Mouse (Mus musculus): ENCODE data around the gene Atad1. TPM values are rescaled to one million over a fixed set of nuclear protein-coding genes. Genes with fewer than 3 reads are reported as not detected.

The Atad1 gene
- total and polyA plus RNA-seq, 2 experiments from 2014 or later = 61.5 to 107 TPM

DNA sequence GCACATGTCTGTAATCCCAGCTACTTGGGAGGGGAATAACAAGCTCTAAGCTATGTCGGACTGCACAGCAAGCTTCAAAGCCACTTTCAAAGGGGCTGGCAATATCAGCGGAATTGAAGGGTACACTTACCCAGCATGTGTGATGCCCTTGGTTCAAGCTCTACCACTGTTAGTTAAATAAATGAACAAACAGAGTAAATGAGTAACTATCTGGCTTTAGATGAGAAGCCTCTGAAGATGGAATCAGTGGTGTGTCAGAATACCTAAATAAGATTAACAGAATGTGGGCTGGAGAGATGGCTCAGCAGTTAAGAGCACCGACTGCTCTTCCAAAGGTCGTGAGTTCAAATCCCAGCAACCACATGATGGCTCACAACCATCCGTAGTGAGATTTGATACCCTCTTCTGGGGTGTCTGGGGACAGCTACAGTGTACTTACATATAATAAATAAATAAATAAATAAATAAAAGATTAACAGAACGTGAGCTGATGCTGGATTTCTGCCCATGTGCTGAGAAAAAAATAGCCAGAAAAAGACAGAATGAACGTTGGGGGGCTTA is 110.9 kb downstream of the Atad1 start:
- TF ChIP-seq CTCF (IDR thresholded peaks at IDR 0.05; ENCODE audit: low read depth) = no peak
- no peak for TF ChIP-seq EP300 (IDR thresholded peaks at IDR 0.05; ENCODE audit: low read depth)
- 81% methylated on average over 7 of the region's 7 CpGs for WGBS
- Histone ChIP-seq H3K4me3 (ENCODE audit: low read depth, low read length) (no peak overlapping the region), H3K4me1 (ENCODE audit: control insufficient read depth, insufficient read depth) (no peaks in the 10 kb centered on the region), H3K36me3 (replicated peaks; ENCODE audit: control insufficient read depth, insufficient read depth, low read length) (no peaks in the 10 kb centered on the region), H3K4me2 (ENCODE audit: low read depth, low read length) (no peak overlapping the region), H3K27ac (ENCODE audit: low read depth) (no peak overlapping the region), H3K9ac (replicated peaks; ENCODE audit: low read depth, low read length) (no peak overlapping the region), H3K9me3 (replicated peaks; ENCODE audit: control insufficient read depth, low read length) (no peaks in the 10 kb centered on the region), H3K27me3 (ENCODE audit: control insufficient read depth, insufficient read depth, low read length) (no peaks in the 10 kb centered on the region)
- ATAC-seq (ENCODE audit: insufficient read depth, low read depth) (no peak), DNase-seq (ENCODE audit: low spot score) (no peak)

DNA sequence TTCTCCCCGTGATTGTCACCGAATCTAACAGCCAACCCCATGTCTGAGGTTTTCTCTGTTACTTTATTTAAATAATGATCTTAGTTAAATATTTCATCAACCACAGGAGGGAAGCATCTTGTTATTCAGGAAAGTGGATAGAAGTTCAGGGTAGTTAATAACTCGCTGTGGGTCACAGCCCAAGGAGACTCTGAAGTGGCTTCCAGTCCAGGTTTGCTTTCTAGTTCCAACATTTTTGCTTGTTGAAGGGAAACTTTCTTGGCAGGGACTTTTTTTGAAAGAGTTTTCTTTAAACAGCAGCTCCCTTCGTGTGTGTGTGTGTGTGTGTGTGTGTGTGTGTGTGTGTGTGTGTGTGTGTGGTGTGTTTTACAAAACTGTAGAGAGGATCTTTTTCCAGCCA is 112.0 kb downstream of the Atad1 start:
- DNase-seq (ENCODE audit: low spot score) (no peak), ATAC-seq (ENCODE audit: insufficient read depth, low read depth) (no peak)
- H3K27me3 ChIP-seq (ENCODE audit: control insufficient read depth, insufficient read depth, low read length) = no peaks in the 10 kb centered on the region
- no peaks in the 10 kb centered on the region for H3K9me3 ChIP-seq (replicated peaks; ENCODE audit: control insufficient read depth, low read length)
- H3K4me1 ChIP-seq (ENCODE audit: control insufficient read depth, insufficient read depth) = no peaks in the 10 kb centered on the region
- no peak overlapping the region for H3K4me2 ChIP-seq (ENCODE audit: low read depth, low read length)
- no peak overlapping the region for H3K4me3 ChIP-seq (ENCODE audit: low read depth, low read length)
- H3K36me3 ChIP-seq (replicated peaks; ENCODE audit: control insufficient read depth, insufficient read depth, low read length) = no peaks in the 10 kb centered on the region
- 81% methylated on average over 4 of the region's 4 CpGs for WGBS
- TF ChIP-seq EP300 (IDR thresholded peaks at IDR 0.05; ENCODE audit: low read depth) (no peak), CTCF (IDR thresholded peaks at IDR 0.05; ENCODE audit: low read depth) (no peak)
- H3K9ac ChIP-seq (replicated peaks; ENCODE audit: low read depth, low read length) = no peak overlapping the region
- no peak overlapping the region for H3K27ac ChIP-seq (ENCODE audit: low read depth)

DNA sequence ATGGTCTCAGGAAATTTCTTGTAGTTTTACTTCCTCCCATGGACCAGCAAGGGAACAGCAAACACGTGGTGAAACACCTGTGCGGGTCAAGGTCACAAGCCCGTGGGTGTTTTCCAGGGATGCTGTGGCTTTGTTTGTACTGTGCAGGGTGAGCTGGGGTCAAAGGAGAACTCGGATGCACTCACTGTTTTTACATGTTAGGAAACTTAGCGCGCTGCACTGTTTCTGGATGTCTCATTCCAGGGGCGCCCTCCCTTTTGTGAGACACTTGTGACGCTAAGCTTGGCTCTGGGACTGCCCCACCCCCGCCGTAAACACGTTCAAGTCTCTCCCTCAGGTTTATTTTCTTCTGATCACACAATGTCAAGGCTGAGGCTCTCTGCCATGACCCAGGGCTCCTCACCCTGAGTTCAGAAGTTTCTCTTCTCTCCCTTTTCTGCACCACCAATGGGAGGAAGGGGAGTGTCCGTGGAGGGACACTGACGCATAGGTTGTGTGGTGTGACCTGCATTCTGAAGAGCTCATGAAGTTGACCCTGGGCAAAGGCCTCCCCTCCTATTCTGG is 112.7 kb downstream of the Atad1 start:
- H3K9me3 ChIP-seq (replicated peaks; ENCODE audit: control insufficient read depth, low read length) = no peaks in the 10 kb centered on the region
- ATAC-seq (ENCODE audit: insufficient read depth, low read depth) (no peak), DNase-seq (ENCODE audit: low spot score) (no peak)
- H3K27me3 ChIP-seq (ENCODE audit: control insufficient read depth, insufficient read depth, low read length) = no peaks in the 10 kb centered on the region
- WGBS = 57% methylated on average over 13 of the region's 13 CpGs
- H3K27ac ChIP-seq (ENCODE audit: low read depth) = no peak overlapping the region
- TF ChIP-seq CTCF (IDR thresholded peaks at IDR 0.05; ENCODE audit: low read depth) (no peak), EP300 (IDR thresholded peaks at IDR 0.05; ENCODE audit: low read depth) (no peak)
- H3K4me3 ChIP-seq (ENCODE audit: low read depth, low read length) = no peak overlapping the region
- no peaks in the 10 kb centered on the region for H3K4me1 ChIP-seq (ENCODE audit: control insufficient read depth, insufficient read depth)
- H3K9ac ChIP-seq (replicated peaks; ENCODE audit: low read depth, low read length) = no peak overlapping the region
- H3K4me2 ChIP-seq (ENCODE audit: low read depth, low read length) = no peak overlapping the region
- no peaks in the 10 kb centered on the region for H3K36me3 ChIP-seq (replicated peaks; ENCODE audit: control insufficient read depth, insufficient read depth, low read length)

DNA sequence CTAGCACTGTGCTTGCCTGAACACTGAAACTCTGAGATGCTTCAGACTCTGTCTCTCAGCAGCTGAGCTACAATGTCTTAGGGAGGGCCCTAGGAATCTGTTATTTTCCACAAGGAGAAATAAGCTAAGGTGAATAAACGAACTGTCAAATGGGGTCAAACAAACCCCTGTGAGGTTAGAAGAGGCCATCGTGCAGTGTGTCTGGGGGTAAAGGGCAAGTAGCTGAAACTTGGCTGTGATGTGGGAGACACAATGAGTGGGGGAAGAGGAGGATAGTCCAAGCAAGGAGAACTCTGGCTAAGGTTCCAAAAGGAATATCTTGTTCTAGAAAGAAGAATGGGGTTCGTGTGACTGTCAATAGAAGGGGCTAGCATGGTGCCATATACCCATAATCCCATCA is 117.4 kb downstream of the Atad1 start:
- no peak for ATAC-seq (ENCODE audit: insufficient read depth, low read depth)
- H3K9ac ChIP-seq (replicated peaks; ENCODE audit: low read depth, low read length) = no peak overlapping the region

More for the DNA sequence above, 117.4 kb downstream of the Atad1 start:
- no peaks in the 10 kb centered on the region for H3K36me3 ChIP-seq (replicated peaks; ENCODE audit: control insufficient read depth, insufficient read depth, low read length)
- TF ChIP-seq CTCF (IDR thresholded peaks at IDR 0.05; ENCODE audit: low read depth) (no peak), EP300 (IDR thresholded peaks at IDR 0.05; ENCODE audit: low read depth) (no peak)
- DNase-seq (ENCODE audit: low spot score) = no peak
- H3K27me3 ChIP-seq (ENCODE audit: control insufficient read depth, insufficient read depth, low read length) = no peaks in the 10 kb centered on the region
- H3K9me3 ChIP-seq (replicated peaks; ENCODE audit: control insufficient read depth, low read length) = no peaks in the 10 kb centered on the region
- H3K4me3 ChIP-seq (ENCODE audit: low read depth, low read length) = no peak overlapping the region
- 62% methylated on average over 3 of the region's 3 CpGs for WGBS
- no peaks in the 10 kb centered on the region for H3K4me1 ChIP-seq (ENCODE audit: control insufficient read depth, insufficient read depth)
- no peak overlapping the region for H3K4me2 ChIP-seq (ENCODE audit: low read depth, low read length)
- H3K27ac ChIP-seq (ENCODE audit: low read depth) = no peak overlapping the region

Other genes with a start within 250 kb of the Atad1 start
- gene Papss2, start 144.0 kb downstream of the Atad1 start, total RNA-seq (2014; rRNA removed; ENCODE audit: low replicate concordance) = 5.3 and 9.0 TPM in 2 replicates
- 1.5 and 2.0 TPM in 2 replicates for gene Papss2, start 144.0 kb downstream of the Atad1 start, polyA plus RNA-seq (2015; fragmentation: Nextera tagmentation; extraction: Ambion mirVana)
- 34.0 and 39.7 TPM in 2 replicates for gene Pten, start 17.7 kb upstream of the Atad1 start, total RNA-seq (2014; rRNA removed; ENCODE audit: low replicate concordance)
- 4.4 and 5.0 TPM in 2 replicates for gene Pten, start 17.7 kb upstream of the Atad1 start, polyA plus RNA-seq (2015; fragmentation: Nextera tagmentation; extraction: Ambion mirVana)